Mouse (Mus musculus): ENCODE data around the gene Gm21820. TPM values are rescaled to one million over a fixed set of nuclear protein-coding genes. Genes with fewer than 3 reads are reported as not detected.
"Not testable (repeated sequence)": the region's sequence is repeated elsewhere in the genome, so short reads cannot be mapped to it uniquely, and the experiment has no call there.

The Gm21820 gene
- not detected in 2 replicates for polyA plus RNA-seq (2016; fragmentation: Nextera tagmentation; extraction: Ambion mirVana)

- not testable (repeated sequence) for ATAC-seq (ENCODE audit: low FRiP score, low read depth); H3K27ac ChIP-seq; H3K36me3 ChIP-seq; H3K9me3 ChIP-seq; H3K4me3 ChIP-seq; H3K9ac ChIP-seq; H3K4me2 ChIP-seq (replicated peaks); H3K27me3 ChIP-seq (replicated peaks); H3K4me1 ChIP-seq
- WGBS: 60% methylated on average over 1 of the region's 1 CpGs
Observed at GRCm38 (mm10) chrY:5249341-5249740, at the start of gene Gm21820. Gm21820 (minus strand) TSS chrY:5249441.

Other genes starting within 250 kb of the Gm21820 start
- gene Gm20918, start 205.5 kb downstream of the Gm21820 start, polyA plus RNA-seq (2016; fragmentation: Nextera tagmentation; extraction: Ambion mirVana): not detected in 2 replicates

All from neural tube, embryonic 12.5 days (tissue).